Comparison of ENCODE assay signal across 8 mouse cellular contexts in the genomic region with DNA sequence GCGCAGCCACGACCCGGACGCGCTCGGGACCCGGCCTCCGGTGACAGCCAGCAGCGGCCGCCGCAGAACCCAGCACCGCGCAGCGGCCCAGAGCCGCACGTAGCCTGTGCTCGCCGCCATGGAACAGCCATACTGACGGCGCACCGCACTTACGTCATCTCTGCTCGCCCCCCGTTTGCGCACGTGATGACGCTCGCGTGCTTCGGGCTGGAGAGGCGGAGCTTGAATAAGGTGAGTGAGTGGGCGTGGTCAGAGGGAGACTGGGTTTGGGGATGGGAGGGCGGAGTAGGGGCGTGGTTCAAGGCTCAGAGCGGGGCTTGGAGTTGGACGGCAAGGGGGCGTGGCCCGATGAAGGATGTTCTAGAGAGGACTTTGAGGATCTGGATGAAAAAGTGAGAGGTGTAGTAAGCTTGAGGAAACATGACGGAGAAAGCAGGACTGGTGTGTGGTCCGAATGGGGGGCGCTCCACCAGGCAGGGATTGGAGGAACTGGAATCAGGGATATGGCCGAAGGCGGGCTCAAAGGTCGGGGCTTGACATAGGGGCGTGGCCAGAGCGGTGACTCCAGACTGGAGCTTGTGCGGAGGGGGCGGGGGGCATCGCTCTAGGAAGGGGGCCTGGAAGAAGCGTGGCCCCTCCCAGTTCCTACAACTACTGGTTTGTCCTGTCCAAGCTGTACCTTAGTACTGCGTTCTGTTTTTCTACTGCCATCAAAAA. TPM values are rescaled to one million over a fixed set of nuclear protein-coding genes. Genes with fewer than 3 reads are reported as not detected.
DNase-seq lines count a peak whose midpoint lies in the region; ATAC-seq and TF ChIP-seq lines count a peak whose summit lies in the region.

Lonp1 (minus strand) TSS at position 134 of the 717 bp plus-strand sequence.

- ATAC-seq in hindbrain, postnatal 0 days = peak; percentile 89
- peak; percentile 96 for ATAC-seq in megakaryocyte, adult 5-6 weeks (ENCODE audit: poor library complexity, severe bottlenecking)

- peak within 1 kb of the TSS; percentile 91 for H3K27ac ChIP-seq in gastrocnemius, adult 2 months
- peak within 1 kb of the TSS; percentile 75 for H3K27ac ChIP-seq in hindbrain, postnatal 0 days
- peak within 1 kb of the TSS; percentile 82 for H3K27ac ChIP-seq in left cerebral cortex, adult 2 months

- H3K9ac ChIP-seq in hindbrain, postnatal 0 days (replicated peaks; ENCODE audit: low read length) = peak within 1 kb of the TSS; percentile 75

- H3K4me3 ChIP-seq in gastrocnemius, adult 2 months = peak within 1 kb of the TSS; percentile 90
- H3K4me3 ChIP-seq in hindbrain, postnatal 0 days (ENCODE audit: low read length) = peak within 1 kb of the TSS; percentile 78
- H3K4me3 ChIP-seq in left cerebral cortex, adult 2 months = peak within 1 kb of the TSS; percentile 92

- H3K27me3 ChIP-seq in hindbrain, postnatal 0 days (ENCODE audit: insufficient read depth, low read length) = no peaks in the 10 kb centered on the region

- intact Hi-C loops in gastrocnemius, adult 2 months (cut with DNase I) = loop anchor here (5.0 kb wide), 1 partner anchor 45 kb away; the partner anchor contains the start of gene Ranbp3
- intact Hi-C loops in left cerebral cortex, adult 2 months (cut with DNase I) = loop anchor here (2.0 kb wide), 1 partner anchor 42 kb away; no protein-coding TSS in a partner anchor

- peaks cover 8% of the 10 kb centered on the region; the same call in 1 of the 2 replicates for H3K4me1 ChIP-seq in hindbrain, postnatal 0 days (ENCODE audit: insufficient read depth, low read length)

- peak; percentile 99 for DNase-seq in WW6 (ENCODE audit: low read depth, low spot score)
- peak; percentile 89 to 95 for DNase-seq in cerebellum, postnatal 4 days (ENCODE audit: low spot score in 2 of 2)
- peak; percentile 96 for DNase-seq in gastrocnemius, adult 2 months
- DNase-seq in hindbrain, postnatal 0 days (ENCODE audit: low spot score) = peak; percentile 99
- DNase-seq in left cerebral cortex, adult 2 months (ENCODE audit: extremely low spot score in 1 of 2, low spot score in 2 of 2) = peak; percentile 95 to 98
- DNase-seq in right cerebral cortex, adult 2 months (ENCODE audit: low spot score in 2 of 2) = peak; percentile 97 to 98
- peak; percentile 98 for DNase-seq in urinary bladder, postnatal 14 days (ENCODE audit: low spot score)

- H3K4me2 ChIP-seq in hindbrain, postnatal 0 days (ENCODE audit: low read depth, low read length) = peak within 1 kb of the TSS; percentile 79

- under 1% methylated on average over 48 of the region's 51 CpGs for WGBS in hindbrain, postnatal 0 days

- no peaks in the 10 kb centered on the region for H3K9me3 ChIP-seq in hindbrain, postnatal 0 days (ENCODE audit: low read length)

- H3K36me3 ChIP-seq in hindbrain, postnatal 0 days (ENCODE audit: insufficient read depth, low read length) = peaks cover 16% of the 10 kb centered on the region

- no peak for TF ChIP-seq CTCF in gastrocnemius, adult 2 months (IDR thresholded peaks at IDR 0.05)
- TF ChIP-seq CTCF in hindbrain, postnatal 0 days (IDR thresholded peaks at IDR 0.05; ENCODE audit: low read depth) = no peak
- no peak for TF ChIP-seq CTCF in left cerebral cortex, adult 2 months (IDR thresholded peaks at IDR 0.05)

RNA-seq across cellular contexts. Expression of gene Lonp1, which starts in this region (rescaled TPM):
- total RNA-seq in gastrocnemius, adult 2 months (2021) = 10 to 100 TPM; 60.4 to 71.8 TPM
- 67.0 and 72.5 TPM in 2 replicates for total RNA-seq in hindbrain, postnatal 0 days (2014; rRNA removed)
- 38.6 and 39.7 TPM in 2 replicates for polyA plus RNA-seq in hindbrain, postnatal 0 days (2015; fragmentation: Nextera tagmentation; extraction: Ambion mirVana)
- total RNA-seq in left cerebral cortex, adult 2 months (2021) = 10 to 100 TPM; 62.7 to 62.8 TPM
- 9.1 TPM in 2 replicates for total RNA-seq in megakaryocyte, adult 5-6 weeks (2015)
- 19.5 and 23.4 TPM in 2 replicates for total RNA-seq in megakaryocyte, adult 5-6 weeks (2017)

Comparison
In these comparisons a context has a peak if more than half of its experiments do, and no peak if none do; other contexts are left out.
1. Peak in every context shown above with its lines: DNase-seq, ATAC-seq, H3K4me3 ChIP-seq and H3K27ac ChIP-seq.